ENCODE assay signal across 8 mouse cellular contexts in the genomic region with DNA sequence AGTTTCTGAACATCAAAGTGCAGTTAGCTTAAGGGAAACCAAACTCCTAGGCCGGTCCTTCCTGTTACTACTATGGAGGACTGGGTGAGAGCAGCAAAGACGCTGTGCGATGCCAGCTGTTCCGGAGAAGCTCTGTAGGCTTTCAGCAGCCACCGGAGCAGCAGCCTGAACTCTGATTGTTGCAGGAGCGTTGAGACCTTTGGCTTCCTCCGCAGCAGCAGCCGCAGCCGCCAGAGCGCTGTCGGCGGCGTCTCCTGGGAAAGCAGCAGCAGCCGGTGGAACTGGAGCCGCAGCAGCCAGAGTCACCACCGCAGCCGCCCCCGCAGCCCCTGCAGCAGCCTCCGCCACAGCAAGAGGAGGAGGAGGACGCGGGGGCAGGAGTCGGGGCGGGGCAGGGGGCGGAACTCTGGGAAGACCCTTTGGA. TPM values are rescaled to one million over a fixed set of nuclear protein-coding genes. Genes with fewer than 3 reads are reported as not detected.
DNase-seq lines count a peak whose midpoint lies in the region; ATAC-seq and TF ChIP-seq lines count a peak whose summit lies in the region.

No protein-coding gene starts in this region.

- peak; percentile 80 for DNase-seq in R1 (ENCODE audit: low read depth, low spot score)
- DNase-seq in left cerebral cortex, postnatal 25 days (ENCODE audit: low spot score in 2 of 2) = peak; percentile 54 to 62
- peak; percentile 54 for DNase-seq in testis, postnatal 10 days (ENCODE audit: low spot score)
- no peak for DNase-seq in B cell, adult 2 months

- no peak for TF ChIP-seq CTCF in E14TG2a.4 (conservative IDR thresholded peaks at IDR 0.05; ENCODE audit: low read length)

- H3K4me3 ChIP-seq in E14TG2a.4 (replicated peaks; ENCODE audit: low read length) (peak overlapping the region; percentile 66), myocyte (peak overlapping the region; percentile 17)
- H3K4me3 ChIP-seq in forebrain, embryonic 13.5 days = peak overlapping the region; percentile 49
- peak overlapping the region; percentile 61 for H3K4me3 ChIP-seq in hindbrain, embryonic 16.5 days (ENCODE audit: low read length)

- peak; percentile 94 for ATAC-seq in forebrain, embryonic 13.5 days
- ATAC-seq in hindbrain, embryonic 16.5 days = peak; percentile 93

- peak overlapping the region; percentile 67 for H3K9ac ChIP-seq in forebrain, embryonic 13.5 days
- H3K9ac ChIP-seq in hindbrain, embryonic 16.5 days (ENCODE audit: low read depth, low read length) = peak overlapping the region; percentile 73

- H3K79me2 ChIP-seq in myocyte (ENCODE audit: control insufficient read depth, insufficient read depth) = no peaks in the 10 kb centered on the region

- H3K36me3 ChIP-seq in E14TG2a.4 (ENCODE audit: insufficient read depth, low read length) = no peaks in the 10 kb centered on the region
- H3K36me3 ChIP-seq in forebrain, embryonic 13.5 days (ENCODE audit: poor library complexity, severe bottlenecking) = no peaks in the 10 kb centered on the region
- no peaks in the 10 kb centered on the region for H3K36me3 ChIP-seq in hindbrain, embryonic 16.5 days (ENCODE audit: control insufficient read depth, insufficient read depth, low read length)
- no peaks in the 10 kb centered on the region for H3K36me3 ChIP-seq in myocyte (ENCODE audit: control insufficient read depth, insufficient read depth)

- H3K27ac ChIP-seq in forebrain, embryonic 13.5 days = no peak overlapping the region; the same call in 1 of the 2 replicates
- H3K27ac ChIP-seq in hindbrain, embryonic 16.5 days (ENCODE audit: low read depth, low read length) = peak overlapping the region; percentile 36; the same call in 1 of the 2 replicates

- no peaks in the 10 kb centered on the region for H3K9me3 ChIP-seq in E14TG2a.4 (ENCODE audit: low read length)
- H3K9me3 ChIP-seq in forebrain, embryonic 13.5 days (replicated peaks) = no peaks in the 10 kb centered on the region
- H3K9me3 ChIP-seq in hindbrain, embryonic 16.5 days (ENCODE audit: control insufficient read depth, low read length) = no peaks in the 10 kb centered on the region

- TF ChIP-seq POLR2A in myocyte (IDR thresholded peaks at IDR 0.05; ENCODE audit: insufficient read length, low read depth) = no peak

- peak overlapping the region; percentile 82 for H3K4me2 ChIP-seq in forebrain, embryonic 13.5 days
- H3K4me2 ChIP-seq in hindbrain, embryonic 16.5 days (ENCODE audit: low read length) = peak overlapping the region; percentile 92
- peak overlapping the region; percentile 78 for H3K4me2 ChIP-seq in myocyte (ENCODE audit: low read depth)

- peaks cover 37% of the 10 kb centered on the region; the same call in 1 of the 2 replicates for H3K27me3 ChIP-seq in E14TG2a.4 (ENCODE audit: insufficient read depth, low read length)
- H3K27me3 ChIP-seq in forebrain, embryonic 13.5 days = no peaks in the 10 kb centered on the region
- 0 out of 2 replicates have a peak, but pooled peaks cover 2% of the 10 kb centered on the region for H3K27me3 ChIP-seq in hindbrain, embryonic 16.5 days (replicated peaks; ENCODE audit: control insufficient read depth, insufficient read depth, low read length)
- H3K27me3 ChIP-seq in myocyte (ENCODE audit: control insufficient read depth, insufficient read depth, insufficient read length) = no peaks in the 10 kb centered on the region

- H3K4me1 ChIP-seq in E14TG2a.4 (replicated peaks; ENCODE audit: low read depth, low read length) = peaks cover 31% of the 10 kb centered on the region
- H3K4me1 ChIP-seq in forebrain, embryonic 13.5 days = peaks cover 3% of the 10 kb centered on the region; the same call in 1 of the 2 replicates
- H3K4me1 ChIP-seq in hindbrain, embryonic 16.5 days (ENCODE audit: control insufficient read depth, insufficient read depth, low read depth, low read length) = no peaks in the 10 kb centered on the region

- WGBS in forebrain, embryonic 13.5 days = under 1% methylated on average over 24 of the region's 24 CpGs
- WGBS in hindbrain, embryonic 16.5 days = under 1% methylated on average over 24 of the region's 24 CpGs

- no peak overlapping the region for H3ac ChIP-seq in myocyte (ENCODE audit: control insufficient read depth, insufficient read length)

- intact Hi-C loops in left cerebral cortex, postnatal 25 days (cut with DNase I) = no loop called here

TF ChIP-seq in myocyte, 11 proteins besides CTCF, POLR2A, EP300 and RAD21:
- TF ChIP-seq MYOG (IDR thresholded peaks at IDR 0.05; ENCODE audit: control insufficient read depth in 1 of 3, insufficient read depth in 1 of 3, insufficient read length in 2 of 3, low read depth in 2 of 3) (peak in 1 of 3 experiments; percentile 10), MYOD1 (IDR thresholded peaks at IDR 0.05; ENCODE audit: control insufficient read depth in 1 of 3, insufficient read length in 2 of 3, low read depth in 2 of 3) (peak in 2 of 3 experiments; percentile 21 to 45), SRF (IDR thresholded peaks at IDR 0.05; ENCODE audit: control insufficient read depth, insufficient read length, low read depth) (no peak)

RNA-seq across cellular contexts. Expression of a gene that starts 1.1 kb away (rescaled TPM):
- not detected in 2 replicates for polyA plus RNA-seq in forebrain, embryonic 13.5 days (2015; fragmentation: Nextera tagmentation; extraction: Ambion mirVana)
- 2.1 and 2.3 TPM in 2 replicates for polyA plus RNA-seq in hindbrain, embryonic 16.5 days (2015; fragmentation: Nextera tagmentation; extraction: Ambion mirVana)
- under 1 TPM in 1 of 2 experiments, not detected in 1; 0.60 TPM for total RNA-seq in left cerebral cortex, postnatal 25 days (2021)
- 0.11 TPM for polyA plus RNA-seq in myocyte (2012; fragmentation: generic; extraction: Trizol)

RNA-seq across cellular contexts. Expression of a gene that starts 4.5 kb away (rescaled TPM):
- polyA plus RNA-seq in forebrain, embryonic 13.5 days (2015; fragmentation: Nextera tagmentation; extraction: Ambion mirVana) = not detected in 2 replicates
- not detected in 2 replicates for polyA plus RNA-seq in hindbrain, embryonic 16.5 days (2015; fragmentation: Nextera tagmentation; extraction: Ambion mirVana)
- not detected for total RNA-seq in left cerebral cortex, postnatal 25 days (2021)
- polyA plus RNA-seq in myocyte (2012; fragmentation: generic; extraction: Trizol) = not detected

RNA-seq across cellular contexts. Expression of a gene that starts 22.4 kb away (rescaled TPM):
- polyA plus RNA-seq in forebrain, embryonic 13.5 days (2015; fragmentation: Nextera tagmentation; extraction: Ambion mirVana) = not detected in 2 replicates
- not detected in 2 replicates for polyA plus RNA-seq in hindbrain, embryonic 16.5 days (2015; fragmentation: Nextera tagmentation; extraction: Ambion mirVana)
- not detected for total RNA-seq in left cerebral cortex, postnatal 25 days (2021)
- polyA plus RNA-seq in myocyte (2012; fragmentation: generic; extraction: Trizol) = not detected

RNA-seq across cellular contexts. Expression of a gene that starts 47.5 kb away (rescaled TPM):
- polyA plus RNA-seq in forebrain, embryonic 13.5 days (2015; fragmentation: Nextera tagmentation; extraction: Ambion mirVana) = not detected in 2 replicates
- not detected in 2 replicates for polyA plus RNA-seq in hindbrain, embryonic 16.5 days (2015; fragmentation: Nextera tagmentation; extraction: Ambion mirVana)
- total RNA-seq in left cerebral cortex, postnatal 25 days (2021) = not detected
- polyA plus RNA-seq in myocyte (2012; fragmentation: generic; extraction: Trizol) = not detected

RNA-seq across cellular contexts. Expression of a gene that starts 54.2 kb away (rescaled TPM):
- not detected in 2 replicates for polyA plus RNA-seq in forebrain, embryonic 13.5 days (2015; fragmentation: Nextera tagmentation; extraction: Ambion mirVana)
- not detected in 2 replicates for polyA plus RNA-seq in hindbrain, embryonic 16.5 days (2015; fragmentation: Nextera tagmentation; extraction: Ambion mirVana)
- total RNA-seq in left cerebral cortex, postnatal 25 days (2021) = not detected
- not detected for polyA plus RNA-seq in myocyte (2012; fragmentation: generic; extraction: Trizol)

Comparison
In these comparisons a context has a peak if more than half of its experiments do, and no peak if none do; other contexts are left out.
1. DNase-seq: peak in R1 (single experiment), left cerebral cortex, postnatal 25 days (2 of 2) and testis, postnatal 10 days (single experiment); none in B cell, adult 2 months (0 of 2).
2. Peak in every context shown above with its lines, with median percentiles within 50 percentile points of each other: H3K4me3 ChIP-seq and H3K4me2 ChIP-seq.